Mouse (Mus musculus) brain, adult 2 months (tissue): ENCODE measurements around the gene Pcsk2.
A peak's percentile ranks its signal among the peaks of the same experiment; 100 is the strongest.

ENCODE experiments used
- DNase-seq: peaks from one replicate; pipeline ENCODE4 v3.0.0; 2011; ENCODE audit warnings: low read depth, low spot score

The Pcsk2 gene

DNA sequence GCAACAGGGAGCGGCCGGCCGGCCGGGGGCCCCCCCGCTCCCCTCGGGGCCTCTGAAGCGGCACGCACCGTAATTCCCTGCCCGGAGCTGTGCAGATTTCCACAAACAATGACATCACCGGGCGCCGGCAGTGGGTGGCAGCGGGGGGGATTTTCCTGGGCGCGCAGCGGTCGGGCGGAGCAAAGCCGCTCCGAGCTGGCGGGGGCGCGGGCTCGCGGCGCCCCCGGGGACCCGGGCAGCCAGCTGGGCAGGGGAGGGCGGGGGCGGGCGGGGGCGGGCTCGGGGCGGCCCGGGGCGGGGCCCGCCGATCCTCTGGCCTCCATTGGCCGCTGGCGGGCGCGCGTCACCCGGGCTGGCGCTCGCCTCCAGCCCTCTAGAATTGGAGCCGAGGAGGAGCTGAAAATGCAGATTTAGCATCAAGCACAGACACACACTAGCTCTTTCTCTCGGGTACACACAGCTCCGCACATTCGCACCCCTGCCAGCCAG, at the start of gene Pcsk2:
Gene Pcsk2 (plus strand): TSS at position 399 of the 489 bp plus-strand sequence.
- DNase-seq = peak; percentile 97

DNA sequence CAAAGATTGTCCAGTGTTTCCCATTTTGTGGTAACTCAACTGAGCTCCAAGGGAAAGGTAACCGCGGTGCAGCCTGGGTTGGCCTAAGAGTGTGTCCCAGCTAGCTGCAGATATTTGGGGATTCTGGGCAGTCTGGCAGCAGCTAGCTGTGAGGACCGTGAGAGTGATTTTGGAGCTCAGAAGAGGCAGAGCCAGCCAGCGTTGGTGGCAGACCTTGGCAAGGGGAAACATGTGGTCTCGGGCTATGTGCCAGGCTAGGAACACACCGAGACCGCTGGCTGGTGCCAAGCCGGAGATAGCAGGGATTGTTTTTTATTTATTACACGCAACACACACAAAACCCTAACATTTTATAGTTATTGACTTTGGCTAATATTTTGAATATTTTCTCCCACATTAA, 45.1 kb upstream of the Pcsk2 start:
- DNase-seq = peak; percentile 62

DNA sequence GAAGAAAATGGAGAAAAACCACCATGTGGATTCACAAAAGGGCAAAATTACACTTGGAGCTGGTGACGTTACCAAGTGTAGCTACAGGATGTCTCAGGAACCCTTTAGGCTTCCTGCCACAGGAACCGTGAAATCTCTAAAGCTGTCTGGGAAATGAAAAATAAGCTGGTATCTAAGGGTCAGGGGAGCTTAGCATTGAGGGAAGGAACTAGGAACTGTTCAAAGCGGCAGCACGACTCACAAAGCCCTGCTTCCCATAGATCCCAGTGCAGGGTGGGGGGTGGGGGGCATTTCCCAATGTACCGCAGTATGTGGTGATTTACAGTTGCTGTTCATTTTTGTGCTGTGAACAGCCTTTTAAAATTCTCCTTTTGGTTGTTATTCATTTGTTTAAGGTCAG, 44.2 kb upstream of the Pcsk2 start:
- DNase-seq = no peak

DNA sequence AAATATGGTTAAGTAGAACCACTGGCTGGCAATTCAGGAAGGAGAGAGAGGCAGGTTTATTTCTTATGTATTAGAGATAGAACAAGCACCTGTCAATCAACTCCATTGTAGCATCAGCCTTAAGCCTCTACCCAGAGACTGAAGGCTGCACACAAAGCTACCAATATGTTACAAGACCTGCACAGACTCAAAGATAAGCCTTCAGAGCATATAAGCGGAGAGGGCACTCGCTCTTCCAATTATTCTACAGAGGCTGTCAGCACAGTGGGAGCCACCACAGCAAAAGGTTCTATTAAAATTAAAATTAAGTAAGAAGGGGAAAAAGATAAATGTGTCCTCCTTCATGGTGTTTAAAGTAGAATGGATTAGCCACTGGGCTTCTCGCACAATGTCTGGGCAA, 43.8 kb upstream of the Pcsk2 start:
- DNase-seq = no peak

DNA sequence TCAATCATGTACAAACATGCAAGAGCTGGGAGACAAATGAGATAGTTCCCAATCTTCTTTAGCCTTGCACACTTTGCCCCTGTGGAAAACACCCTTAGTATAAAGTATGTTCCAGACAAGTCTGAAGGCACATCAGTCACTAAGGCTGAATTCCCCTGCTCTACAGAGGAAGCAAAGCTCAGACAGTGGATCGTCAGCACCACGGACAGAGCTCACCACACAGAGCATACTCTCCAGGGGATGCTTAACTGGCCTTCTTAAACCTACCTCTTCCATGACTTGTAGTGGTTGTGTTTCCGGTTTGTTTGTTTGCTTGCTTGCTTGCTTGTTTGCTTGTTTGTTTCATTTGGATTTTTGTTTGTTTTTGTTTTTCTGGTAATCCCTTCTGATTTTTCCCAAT, 9.5 kb upstream of the Pcsk2 start:
- DNase-seq = no peak

DNA sequence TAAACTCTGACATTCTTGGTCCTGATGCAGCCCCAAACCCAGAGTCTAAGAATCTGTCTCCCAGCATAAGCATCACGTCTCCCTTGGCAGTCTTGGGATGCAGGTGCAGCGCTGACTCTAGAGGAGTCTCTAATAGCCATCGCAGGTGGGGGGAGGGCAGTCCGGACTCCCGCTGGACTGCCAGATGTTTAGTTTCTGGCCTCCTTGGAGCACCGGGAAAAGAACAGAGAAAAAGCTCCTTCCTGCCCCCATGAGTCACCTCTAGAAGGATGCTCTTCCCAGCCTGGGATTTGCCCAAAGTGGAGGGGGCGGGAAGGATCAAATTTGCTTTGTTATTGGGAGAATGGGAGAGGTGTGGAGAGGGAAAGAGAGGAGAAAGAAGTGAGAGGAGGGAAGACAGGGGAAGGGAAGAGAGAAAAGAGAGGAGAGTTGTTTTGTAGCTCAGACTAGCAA, 631 bp upstream of the Pcsk2 start:
- DNase-seq = peak; percentile 74

DNA sequence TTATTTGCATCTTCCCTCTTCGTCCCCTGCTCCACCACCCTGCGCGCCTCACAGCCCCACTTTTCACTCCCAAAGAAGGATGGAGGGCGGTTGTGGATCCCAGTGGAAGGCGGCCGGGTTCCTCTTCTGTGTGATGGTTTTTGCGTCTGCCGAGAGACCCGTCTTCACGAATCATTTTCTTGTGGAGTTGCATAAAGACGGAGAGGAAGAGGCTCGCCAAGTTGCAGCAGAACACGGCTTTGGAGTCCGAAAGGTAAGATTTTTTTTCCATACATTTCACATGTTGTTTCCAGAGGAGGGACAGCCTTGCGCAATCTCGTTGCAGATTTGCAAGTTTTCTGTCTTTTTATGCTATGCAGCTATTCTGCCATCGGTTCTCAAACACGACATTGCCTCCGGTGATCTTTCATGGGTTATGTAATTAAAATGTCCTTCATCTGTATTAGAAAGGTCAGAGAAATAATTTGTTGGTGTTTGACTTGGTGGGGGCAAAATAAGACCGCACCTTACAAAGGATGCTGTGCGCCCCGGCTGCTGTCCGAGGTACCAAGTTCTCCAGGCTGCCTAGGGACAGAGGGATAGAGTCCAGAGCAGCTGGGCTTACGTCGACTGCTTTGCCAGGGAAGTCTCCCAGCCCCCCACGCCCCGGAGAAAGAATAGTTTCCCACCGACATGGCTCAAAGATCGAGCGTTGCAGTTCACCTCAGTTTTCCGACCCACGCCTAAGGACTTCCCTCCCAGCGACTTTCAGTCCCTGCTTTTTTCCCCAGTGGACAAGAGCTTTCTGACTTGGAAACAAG, 656 bp downstream of the Pcsk2 start:
- peak; percentile 51 for DNase-seq

DNA sequence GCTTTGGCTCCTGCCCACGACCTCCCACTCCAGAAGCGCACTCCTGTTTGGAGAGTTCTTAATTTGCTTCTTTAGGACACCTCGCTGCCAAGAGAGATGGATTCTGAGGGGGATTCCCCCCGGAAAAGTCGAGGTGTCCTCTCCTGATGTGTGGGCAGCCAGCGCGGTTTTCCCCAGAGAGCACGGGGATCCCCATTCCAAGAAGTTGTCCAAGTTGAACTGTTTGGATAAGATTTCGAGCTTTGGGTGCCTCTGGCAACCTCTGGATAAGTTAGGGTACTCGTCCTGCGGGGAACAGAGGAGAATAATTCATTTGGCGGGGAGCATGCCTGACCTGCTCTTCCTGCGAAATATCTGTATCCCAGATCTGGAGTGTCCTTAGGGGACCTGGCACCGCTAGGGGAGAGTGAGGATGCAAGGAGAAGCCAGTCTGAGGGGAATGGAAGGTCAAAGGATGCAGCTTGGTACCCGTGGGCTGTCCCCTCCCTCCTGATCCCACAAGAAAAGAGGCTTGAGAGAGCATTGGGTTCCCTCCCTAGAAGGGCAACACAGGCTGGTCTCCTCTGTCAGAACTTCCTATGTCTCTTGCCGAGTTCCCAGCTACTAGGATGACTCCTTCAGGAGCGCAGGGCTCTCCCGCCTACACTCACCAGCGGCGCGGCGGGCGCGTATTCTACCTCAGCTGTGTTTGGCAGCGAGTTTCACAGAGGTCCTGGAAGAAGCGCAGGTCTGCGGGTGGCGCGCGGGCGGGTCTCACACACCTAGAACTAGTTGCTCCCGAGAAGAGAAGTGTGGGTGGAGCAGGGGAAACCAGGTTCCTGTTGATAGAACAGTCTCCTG, 1.5 kb downstream of the Pcsk2 start:
- peak; percentile 87 for DNase-seq

DNA sequence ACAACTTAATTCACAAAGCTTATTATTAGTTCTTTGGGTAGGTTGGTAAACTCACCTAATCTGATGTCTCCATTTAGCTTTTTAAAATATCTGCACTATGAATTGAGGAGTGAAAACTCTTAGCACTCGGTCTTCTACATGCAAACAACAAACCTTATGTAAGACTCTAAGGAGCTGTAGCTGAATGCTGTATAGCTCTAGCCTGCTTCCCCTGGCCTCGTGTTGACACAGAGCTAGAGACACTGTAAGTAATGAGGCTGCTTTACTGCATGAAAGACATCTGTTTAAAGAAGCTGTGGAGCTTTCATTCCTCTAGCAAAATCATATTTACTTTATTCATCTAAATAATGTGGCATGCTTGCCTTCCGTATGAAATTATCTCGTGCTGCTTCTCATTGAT, 14.4 kb downstream of the Pcsk2 start:
- no peak for DNase-seq

DNA sequence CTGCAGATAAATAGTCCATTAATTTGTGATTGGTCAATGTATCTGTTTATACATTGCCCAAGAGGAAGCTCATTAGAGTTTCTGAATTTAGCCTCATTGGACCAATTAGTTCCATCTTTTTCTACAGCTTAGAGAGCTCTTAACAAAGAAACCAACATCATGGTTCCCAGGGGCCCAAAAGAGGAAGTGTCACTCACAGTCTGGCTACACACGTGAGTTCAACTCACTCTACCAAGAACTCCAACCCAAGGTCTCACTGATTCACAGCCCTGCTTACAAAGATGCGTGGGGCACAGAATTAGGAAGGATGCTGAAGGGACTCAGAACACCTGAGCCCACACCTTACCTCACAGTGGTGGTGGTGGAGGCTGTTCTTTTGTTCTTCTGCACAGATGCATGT, 19.1 kb downstream of the Pcsk2 start:
- no peak for DNase-seq

DNA sequence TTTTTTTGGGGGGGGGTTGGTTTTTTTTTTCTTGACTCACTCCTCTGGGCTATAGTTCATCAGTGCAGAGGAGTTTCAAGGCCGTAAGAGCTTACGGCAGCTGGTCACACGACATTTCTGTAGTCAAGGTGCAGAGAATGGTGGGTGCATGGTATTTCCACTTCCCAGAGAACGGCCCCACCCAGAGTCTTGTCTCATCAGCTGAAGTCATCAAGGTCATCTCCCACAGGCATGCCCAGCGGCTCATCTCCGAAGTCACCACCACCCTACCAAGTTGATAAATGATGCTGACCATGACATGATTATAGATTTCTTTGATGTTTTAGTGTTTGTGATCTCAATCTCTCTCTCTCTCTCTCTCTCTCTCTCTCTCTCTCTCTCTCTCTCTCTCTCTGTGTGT, 20.0 kb downstream of the Pcsk2 start:
- DNase-seq = no peak

DNA sequence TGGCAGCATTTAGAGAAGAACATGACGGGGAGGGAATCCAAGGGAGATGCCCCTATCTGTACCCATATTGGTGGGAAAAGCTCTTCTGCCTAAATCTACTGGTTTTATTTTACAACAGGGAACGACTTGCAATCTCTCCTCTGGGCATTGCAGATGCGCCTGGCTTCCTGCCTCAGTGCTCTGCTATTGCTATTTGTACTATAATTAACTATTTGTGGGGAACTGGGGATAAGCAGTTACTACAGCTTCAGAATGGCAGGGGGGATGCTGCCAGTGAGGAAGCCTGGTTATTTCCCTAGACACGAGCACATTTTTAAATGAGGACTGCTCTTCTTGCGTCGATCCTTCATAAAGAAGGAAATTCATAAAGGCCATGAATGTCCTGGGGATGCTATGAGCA, 39.4 kb downstream of the Pcsk2 start:
- DNase-seq = no peak

DNA sequence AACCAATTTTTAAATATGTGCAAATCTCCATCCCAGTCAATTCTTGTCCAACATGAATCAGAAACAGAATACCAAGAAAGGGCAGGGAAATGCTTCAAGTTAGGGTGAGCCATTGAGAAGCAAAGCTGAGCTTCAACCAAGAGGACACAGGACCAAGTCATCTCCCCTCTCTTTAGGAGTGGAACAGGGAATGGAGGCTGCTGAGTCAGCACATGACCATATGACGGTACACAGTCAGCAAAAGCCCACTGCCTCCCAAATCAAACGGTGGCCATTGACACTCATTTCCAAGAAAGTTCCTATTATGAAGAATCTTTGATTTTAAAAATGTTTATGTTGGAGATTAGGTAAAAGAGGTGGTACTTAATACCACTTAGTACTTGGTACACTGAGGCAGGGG, 44.4 kb downstream of the Pcsk2 start:
- DNase-seq = no peak

DNA sequence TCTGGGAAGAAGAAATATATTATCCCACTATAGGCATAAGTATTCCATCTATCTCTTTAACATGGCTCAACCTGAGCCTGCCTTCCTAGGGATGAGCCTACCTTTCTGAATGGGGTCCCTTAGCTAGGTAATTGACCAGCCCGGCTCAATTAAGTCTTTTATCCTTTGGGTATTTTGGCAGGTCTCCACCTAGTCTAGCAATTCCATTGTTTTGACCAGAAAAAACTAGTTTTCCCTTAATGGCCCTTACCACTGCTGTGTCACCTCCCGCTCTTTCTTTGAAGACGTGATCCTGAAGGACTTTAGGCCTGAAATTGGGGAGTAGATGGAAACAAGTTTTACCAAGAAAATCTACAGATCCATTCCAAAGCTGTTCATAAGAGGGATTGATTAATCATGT, 57.1 kb downstream of the Pcsk2 start:
- DNase-seq = no peak

DNA sequence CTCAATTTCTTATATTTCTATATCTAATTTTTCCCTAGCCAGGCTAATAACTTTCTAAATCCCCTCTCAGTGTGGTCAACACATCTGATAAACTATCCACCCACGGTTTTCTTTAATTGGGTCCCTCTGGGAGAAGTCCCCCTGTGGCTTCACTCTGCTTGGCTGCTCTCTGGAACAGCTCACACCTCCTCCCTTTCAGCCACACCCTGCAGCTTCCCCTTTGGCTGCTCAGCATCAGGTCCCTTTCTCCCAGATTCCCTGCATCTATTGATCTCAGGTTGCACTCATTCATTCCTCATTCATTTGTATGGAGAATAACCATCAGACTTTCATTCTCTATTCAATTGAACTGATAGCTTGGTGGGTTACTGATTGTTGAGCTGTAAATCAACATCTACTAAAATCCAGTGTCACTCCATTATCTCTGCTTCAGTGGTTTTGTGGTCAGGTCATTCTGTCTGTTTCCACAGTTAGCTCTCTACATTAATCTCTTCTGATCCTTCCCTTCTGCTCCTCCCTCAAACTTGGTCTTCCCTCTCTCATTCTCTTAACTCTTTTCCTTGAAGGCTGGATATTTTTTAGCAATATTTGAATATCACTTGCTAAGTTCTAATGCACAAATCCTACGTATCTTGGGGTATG, 58.0 kb downstream of the Pcsk2 start:
- DNase-seq = no peak

DNA sequence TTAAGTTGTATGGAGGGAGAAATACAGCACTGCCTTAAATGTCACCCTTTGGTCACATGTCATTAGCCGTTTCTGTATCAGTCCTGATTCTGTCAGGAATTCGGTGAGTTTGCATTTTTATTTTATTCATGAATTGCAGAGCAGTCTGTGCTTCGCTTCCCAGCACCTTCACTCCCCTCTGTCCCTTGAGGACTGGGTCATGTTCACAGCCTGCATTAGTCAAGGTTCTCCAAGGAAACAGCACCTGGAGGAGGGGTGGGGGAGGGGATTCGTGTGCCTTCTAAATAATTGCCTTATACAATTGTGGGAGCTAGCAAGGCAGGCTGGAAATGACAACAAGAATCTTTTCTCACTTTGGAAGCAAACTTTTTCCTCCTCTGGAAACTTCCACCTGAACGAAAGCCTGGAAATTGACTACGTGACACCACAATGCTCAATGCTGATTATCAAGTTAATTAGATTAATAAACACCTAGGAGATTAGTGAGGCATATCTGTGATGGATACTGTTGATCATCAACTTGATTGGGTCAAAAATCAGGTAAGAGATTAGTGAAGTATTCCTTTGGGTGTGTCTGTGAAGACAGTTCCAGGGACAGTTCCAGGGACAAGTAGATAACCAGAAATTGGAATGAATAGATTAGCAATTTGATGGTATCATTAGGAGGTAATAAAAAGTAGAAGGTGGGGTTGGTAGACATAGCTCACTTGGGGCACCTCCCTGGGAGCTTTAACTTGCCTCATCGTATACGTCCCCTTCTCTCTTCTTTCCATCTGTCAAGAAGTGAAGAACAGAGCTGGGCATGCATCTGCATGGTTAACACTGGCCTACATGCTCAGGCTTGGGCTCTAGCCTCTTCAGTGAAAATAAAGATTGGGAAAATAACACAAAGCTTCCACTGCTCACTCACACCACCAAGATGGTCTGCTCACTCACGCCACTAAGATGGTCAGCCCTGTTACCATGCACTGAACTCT, 64.7 kb downstream of the Pcsk2 start:
- DNase-seq = peak; percentile 28

DNA sequence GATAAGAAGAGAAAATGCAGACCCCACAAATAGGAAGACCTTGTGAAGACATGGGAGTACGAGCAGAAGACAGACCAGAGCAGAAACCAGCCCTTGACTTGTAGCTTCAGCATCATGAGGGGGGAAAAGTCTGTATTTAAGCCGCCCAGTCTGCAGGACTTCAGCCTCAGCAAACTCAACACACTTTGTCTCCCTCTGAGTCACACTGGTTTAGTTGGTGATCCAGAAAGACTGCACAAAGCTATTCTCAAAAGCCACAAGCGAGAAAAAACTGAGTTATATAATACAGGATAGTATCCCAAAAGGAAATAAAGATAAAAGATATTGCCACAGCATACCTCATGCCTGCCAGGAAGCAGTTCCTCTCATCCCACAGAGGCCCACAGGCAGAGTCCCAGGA, 67.5 kb downstream of the Pcsk2 start:
- no peak for DNase-seq

DNA sequence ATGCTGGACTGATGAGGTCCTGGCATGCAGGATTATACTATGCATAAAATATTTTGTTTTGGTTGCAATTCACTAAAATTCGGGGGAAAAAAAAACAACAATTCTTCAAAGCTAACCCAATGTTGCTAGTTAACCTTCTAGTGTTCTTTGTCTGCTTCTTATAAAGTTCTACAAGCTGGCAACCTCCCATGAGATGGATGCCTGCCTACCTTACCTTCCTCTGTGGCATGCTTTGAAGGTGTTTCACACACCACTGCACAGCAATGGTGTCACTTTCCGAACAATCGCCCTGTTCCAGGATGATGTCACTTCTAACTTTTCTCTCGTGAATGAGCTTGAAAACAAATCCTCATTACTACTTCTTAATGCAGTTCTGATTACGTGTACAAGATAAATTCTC, 68.8 kb downstream of the Pcsk2 start:
- no peak for DNase-seq

DNA sequence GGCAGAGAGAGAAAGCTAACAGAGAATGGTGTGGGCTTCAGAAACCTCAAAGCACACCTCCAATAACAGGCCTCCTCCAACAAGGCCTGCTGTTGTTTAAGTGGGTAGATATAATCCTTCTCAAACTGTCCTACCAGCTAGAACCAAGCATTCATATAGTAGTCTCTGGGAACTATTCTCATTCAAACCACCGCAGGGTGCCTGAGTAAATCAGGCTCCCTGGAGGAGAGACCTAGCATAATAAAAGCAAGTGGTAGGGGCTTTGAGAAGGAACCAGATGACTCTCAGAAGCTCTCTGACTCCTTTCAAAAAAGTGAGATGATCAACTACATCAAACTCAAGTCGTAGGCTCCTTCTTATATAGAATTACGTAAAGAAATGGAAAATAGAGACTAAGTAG, 75.0 kb downstream of the Pcsk2 start:
- no peak for DNase-seq

DNA sequence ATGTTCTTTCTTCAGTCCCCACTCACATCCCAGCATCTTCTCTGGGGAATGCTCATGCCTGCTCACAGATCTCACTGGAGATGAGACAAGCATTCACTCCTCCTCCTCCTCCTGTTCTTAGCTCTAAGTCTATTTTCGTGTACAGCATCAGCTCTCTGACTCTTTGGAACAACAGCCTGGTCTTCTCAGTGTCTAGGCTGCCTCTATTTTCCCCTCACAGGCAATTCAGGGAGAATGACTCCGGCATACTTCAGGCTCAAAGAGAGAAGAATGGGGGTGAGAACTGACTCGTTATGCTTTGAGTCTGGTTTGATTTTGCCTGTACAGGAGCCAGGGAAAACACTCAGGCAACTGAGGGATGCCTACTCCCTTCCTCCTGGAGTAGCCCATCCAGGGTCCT, 78.0 kb downstream of the Pcsk2 start:
- peak; percentile 92 for DNase-seq

DNA sequence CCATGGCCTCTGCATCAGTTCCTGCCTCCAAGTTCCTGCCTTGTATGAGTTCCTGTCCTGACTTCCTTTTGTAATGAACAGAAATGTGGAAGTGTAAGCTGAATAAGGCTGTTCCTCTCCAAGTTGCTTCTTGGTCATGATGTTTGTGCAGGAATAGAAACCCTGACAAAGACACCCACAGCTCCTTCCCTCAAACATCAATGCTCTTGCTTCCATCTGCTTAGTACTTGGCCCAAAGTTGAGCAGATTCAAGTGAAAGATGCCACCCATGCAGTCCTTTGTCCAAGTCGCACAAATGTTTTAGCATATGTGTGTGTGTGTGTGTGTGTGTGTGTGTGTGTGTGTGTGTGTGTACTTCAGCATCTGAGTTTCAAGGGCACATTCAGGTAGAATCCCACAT, 97.3 kb downstream of the Pcsk2 start:
- DNase-seq = peak; percentile 67
